Mouse (Mus musculus) regulatory T cell (primary cell): ENCODE results near the gene Mier3.

Experiments
- in situ Hi-C: fragments of 300-600 bp; cut with MboI, MseI; formaldehyde crosslinking; loops from one replicate; pipeline ENCODE4 v1.15.1; 2025; ENCODE audit warnings: high pct_unique_total_duplicates

Mier3 gene

GRCm38 (mm10) chr13:111680679-111681078, at the start of gene Mier3:
TSS of gene Mier3 (plus strand) at chr13:111680979.
- in situ Hi-C loops, result no loop called here

DNA sequence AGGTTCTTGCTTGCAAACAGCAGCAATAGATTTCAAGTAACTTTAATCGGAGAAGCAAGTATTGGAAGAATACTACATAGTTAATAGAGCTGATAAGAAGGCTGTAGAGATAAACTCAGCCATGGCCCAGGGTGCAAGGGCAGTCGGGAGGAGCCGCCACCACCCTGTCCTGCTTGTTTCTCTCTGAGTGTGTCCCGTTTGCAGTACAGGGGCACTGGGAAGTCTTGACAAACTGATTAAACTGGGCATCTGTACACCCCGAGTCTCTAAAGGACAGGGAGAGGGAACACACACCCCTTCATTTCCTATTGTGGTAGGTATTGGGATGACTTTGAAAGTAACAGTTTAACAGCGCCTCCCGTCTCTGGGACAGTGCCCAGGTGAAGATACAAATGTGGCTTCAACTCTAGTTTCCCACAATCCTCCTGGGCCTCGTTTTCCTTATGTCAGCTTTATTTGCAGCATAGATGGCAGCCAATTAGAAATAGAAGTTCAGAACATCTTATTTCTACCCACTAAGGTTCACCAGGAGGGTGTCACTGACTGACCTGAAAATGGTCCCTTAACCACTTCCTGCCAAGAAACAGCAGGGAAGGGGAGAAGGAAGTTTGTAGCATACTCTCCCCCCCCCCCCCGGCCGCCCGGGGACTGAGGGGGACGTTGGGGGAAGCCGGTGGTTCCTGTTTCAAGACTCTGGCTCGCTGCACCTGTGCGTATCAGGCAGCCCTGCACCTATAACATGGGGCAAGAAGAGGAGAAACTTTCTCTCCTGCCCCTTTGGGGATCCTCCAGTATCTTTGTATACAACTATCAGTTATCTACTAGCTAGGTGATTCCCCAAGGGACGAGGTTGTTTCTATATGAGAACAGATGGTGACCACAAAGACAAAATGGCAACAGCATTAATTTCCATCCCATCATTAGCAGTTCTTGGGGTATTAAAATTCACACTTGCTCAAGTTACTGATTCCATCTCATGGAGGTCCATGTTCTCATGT, 46.3 kb upstream of the Mier3 start:
- in situ Hi-C loops, result no loop called here

- in situ Hi-C loops, result no loop called here
These were observed 40.5 kb upstream of the Mier3 start for GRCm38 (mm10) chr13:111640319-111640718.

- in situ Hi-C loops, result no loop called here
These were observed 37.1 kb upstream of the Mier3 start for GRCm38 (mm10) chr13:111643636-111644035.

DNA sequence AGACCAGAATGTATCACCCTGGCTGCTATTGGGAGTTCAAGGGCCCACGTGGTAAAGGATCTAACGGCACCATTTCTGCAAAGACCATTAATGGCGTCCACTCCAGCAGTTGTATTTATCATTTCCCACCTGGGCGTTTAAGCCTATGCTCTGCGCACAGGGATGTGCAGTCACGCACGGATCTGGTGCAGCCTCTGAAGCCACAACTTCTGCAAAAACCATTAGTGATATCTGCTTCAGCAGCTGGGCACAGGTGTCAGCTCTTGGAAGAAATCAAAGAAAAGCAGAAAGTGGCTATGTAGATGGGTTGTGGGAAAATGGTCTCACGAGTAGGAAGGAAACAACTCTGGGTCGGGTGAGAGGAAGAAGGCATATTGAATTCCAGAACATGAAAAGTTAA, 34.6 kb upstream of the Mier3 start:
- in situ Hi-C loops, result no loop called here

- in situ Hi-C loops, result no loop called here
These were observed 33.5 kb upstream of the Mier3 start for GRCm38 (mm10) chr13:111647279-111647678.

DNA sequence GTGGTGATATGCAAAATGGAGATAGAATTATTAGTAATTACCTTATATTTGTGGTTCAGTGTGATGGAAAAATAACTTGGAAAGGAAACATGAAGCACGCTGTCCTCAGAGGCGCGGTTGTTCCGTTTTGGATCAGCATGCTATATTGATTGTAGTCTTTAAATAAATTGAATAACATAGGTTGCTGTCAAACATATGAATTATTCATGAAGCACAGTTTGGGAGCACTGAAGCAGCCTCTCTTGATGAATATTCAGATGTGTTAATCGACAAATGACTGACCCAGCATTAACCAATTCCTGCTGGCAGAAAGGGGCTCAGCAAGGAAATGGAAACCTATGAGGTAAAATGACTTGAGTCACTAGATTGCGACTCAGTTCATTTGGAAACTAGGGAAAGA, 29.8 kb upstream of the Mier3 start:
- in situ Hi-C loops, result no loop called here

DNA sequence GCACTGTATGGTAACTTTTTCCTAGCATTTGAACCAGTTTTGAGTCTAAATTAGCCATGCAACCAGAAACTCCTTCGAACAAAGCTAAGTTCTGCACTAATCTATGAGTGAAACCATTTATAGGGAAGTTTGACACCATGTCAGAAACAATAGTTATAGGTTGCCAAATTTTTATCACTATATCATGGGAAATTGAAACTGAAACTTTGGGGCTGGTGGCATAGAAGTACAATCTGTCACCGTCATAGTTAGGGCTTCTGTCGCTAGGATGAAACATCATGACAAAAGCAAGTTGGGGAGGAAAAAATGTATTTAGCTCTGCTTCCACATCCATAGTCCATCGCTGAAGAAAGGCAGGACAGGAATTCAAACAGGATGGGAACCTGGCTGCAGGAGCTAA, 25.5 kb upstream of the Mier3 start:
- in situ Hi-C loops, result no loop called here

DNA sequence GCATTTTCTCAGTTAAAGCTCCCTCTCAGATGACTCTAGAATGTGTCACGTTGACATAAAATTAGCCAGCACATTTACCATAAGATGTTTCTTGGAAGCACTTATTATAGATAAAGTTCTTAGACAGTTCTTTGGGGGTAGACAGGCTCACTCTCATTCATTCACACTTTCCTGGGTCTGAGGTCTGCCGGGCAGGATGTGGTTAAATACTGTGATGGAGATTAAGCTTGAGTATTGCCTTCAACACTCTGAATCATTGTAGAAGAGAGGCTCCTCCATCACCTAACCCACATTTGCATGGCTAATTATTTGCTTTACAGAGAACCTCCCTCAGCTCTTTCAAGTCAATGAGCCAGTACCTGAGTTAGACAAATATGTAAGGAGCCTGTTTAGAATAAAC, 24.9 kb upstream of the Mier3 start:
- in situ Hi-C loops, result no loop called here

DNA sequence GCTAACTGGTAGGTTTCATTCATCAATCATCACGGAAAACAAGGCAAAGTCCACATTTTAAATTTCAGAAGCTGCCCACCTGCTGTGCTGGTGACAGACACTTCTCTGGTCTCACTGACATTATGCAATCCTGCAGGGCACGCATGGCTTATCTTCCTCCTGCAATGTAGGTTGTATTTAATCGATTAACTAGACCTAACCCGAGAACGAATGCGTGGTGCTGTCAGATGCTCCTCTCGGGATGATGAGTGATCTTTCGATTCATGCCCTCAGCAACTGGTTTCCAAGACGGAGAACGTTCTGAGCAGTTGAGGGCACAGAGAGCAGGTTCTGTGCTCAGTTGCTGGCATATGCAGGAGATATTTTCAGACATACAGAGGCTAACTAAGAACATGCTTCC, 24.5 kb upstream of the Mier3 start:
- in situ Hi-C loops, result no loop called here

- in situ Hi-C loops, result no loop called here
These were observed 24.0 kb upstream of the Mier3 start for GRCm38 (mm10) chr13:111656769-111657168.

DNA sequence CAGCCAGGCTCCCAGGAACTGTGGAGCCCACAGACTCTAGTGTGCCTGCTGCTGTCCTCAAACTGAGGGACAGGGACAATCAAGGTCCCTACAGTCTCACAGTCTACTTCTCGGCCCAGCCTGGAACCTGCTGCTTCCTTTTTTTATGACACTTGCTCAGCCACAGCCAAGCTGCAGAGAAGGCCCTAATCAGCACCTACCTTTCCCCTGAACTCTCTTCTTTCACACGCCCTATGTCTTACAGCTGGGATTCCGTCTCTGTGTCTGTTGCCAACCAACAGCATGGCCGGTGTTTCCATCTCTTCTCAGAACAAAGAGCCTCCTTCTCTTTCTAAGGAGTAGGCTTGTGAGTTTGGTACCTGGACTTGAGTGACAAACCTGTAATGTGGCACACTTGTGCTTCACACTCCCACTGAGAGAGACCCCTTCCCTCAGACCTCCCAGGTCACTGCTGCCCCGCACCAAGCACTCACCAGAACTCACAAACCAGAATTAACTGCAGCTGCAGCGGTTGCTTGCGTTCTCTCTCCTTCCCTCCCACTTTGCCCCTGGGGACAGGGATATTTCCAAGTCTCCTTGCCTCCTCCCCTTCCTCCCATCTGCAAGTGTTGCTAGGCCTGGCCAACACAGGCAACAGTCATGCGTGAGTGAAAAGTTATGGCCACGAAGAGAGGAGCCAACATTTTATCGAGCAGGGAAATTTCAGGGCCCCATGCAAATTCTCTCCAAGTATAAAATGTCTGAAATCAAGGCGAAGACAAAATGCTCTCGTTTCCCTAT, 22.1 kb upstream of the Mier3 start:
- in situ Hi-C loops, result no loop called here

DNA sequence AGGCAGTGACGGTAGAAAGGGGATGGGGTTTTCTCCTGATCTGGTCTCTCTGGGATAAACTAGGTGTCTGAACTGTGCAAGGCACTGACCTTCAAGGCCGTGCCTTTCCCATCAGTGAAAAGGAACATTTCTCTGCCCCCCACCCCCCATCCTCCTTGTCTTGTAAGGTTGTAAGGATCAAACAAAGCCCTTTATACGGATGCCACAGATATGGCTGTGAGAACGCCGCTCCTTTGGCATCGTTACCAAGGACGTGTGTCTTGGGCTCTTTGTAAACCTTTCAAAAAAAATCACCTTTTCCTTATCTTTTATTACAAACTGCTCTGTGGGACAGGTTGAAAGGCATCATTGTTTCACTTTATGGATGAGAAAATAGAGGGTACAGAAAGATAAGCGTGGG, 21.3 kb upstream of the Mier3 start:
- in situ Hi-C loops, result no loop called here

DNA sequence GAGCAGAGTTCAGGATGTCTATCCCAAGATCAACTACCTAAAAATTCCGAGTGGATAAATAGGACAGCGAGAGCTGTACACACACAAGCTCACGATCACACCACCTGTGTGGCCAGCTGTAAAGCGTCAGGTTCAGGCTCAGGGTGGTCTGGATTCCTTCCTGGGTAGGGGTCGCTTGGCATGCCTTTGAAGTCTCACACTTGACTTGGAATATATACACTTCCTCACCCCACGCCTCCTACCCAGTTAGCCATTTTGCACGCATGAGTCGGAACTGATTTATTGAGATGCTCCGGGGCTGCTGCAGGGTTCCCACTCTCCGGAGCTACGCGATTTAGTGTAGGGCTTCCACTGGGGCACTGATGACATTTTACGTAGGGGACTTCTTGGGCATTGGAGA, 20.7 kb upstream of the Mier3 start:
- in situ Hi-C loops, result no loop called here

DNA sequence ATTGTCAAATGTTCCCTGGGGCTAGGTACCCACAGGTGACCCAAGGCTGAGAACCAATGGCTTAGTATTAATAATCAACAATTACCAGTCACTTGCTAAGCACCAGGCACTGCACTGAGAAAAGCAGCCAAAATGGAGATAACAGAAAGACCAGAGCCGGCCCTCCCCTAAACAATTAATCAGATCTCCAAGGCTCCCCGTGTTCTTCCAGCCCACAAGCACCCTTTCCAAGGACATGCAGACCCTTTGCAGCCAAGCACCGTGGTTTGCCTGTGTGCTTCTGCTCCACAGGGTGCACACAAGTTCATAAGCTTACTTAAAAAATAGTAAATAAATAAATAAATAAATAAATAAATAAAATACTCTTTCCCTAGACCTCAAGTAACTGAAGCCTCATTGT, 20.2 kb upstream of the Mier3 start:
- in situ Hi-C loops, result no loop called here

- in situ Hi-C loops, result no loop called here
These were observed 12.8 kb upstream of the Mier3 start for GRCm38 (mm10) chr13:111668016-111668415.

GRCm38 (mm10) chr13:111676841-111677240, 3.9 kb upstream of the Mier3 start:
- in situ Hi-C loops, result no loop called here

DNA sequence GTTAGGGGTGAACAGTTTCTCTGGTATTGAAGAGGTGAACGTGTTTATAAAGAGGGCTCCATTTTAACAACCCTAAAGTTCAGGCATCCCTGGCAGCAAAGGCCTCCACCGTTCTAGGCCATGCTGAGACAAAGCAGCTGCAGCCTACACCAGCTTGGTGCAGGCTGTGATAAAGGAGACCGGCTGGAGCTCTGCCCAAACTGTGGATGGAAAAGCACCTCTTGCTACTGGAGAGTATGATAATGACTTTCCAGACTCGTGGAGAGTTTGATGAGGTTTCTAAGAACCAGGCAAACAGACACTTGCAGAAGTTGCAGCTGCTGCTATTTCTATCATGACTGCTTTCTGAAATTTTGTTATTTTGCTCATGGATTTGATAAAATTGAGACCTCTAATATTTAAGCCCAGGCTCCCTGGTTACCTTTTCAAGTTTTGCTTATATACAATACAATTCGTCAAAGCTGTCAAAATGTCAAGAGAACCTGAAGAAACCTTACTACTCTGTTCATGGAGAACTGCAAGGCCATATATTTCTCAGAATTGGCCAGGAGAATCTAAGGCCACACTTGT, 3.4 kb downstream of the Mier3 start:
- in situ Hi-C loops, result no loop called here

DNA sequence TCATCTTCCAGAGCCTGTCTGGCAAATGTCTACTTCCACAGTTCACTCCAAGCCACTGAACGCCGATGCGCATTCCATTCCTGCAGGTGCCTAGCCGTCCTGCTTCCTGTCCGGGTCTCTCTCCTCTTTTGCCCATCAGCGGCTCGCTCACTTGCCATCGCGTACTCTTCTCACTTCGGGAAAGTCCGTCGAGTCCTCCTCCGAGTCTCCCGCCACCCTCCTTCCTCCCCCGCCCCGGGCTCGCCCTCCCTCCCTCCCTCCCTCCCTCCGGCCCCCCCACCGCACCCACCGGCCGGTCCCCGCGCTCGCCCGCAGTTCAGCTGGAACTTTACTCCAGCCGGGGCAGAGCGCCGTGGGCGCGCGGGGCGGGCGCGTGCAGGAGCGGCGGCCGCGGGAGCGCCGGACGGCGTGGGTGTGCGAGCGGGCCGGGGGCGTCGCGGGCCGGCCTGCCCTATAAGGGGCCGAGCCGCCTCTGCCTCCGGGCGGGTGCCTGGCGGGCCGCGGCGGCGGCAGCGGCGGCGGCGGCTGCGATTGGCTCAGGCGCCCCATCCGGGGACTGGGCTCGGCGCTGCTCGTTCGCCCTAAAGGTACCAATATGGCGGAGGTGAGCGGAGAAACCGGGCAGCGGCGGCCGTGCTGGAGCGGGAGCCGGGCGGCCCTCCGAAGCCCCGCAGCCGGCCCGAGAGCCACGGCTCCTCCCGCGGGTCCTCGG, 5.1 kb downstream of the Mier3 start:
- in situ Hi-C loops, result loop anchor here (5.0 kb wide), 1 partner anchor 41 kb away; no protein-coding TSS in a partner anchor

DNA sequence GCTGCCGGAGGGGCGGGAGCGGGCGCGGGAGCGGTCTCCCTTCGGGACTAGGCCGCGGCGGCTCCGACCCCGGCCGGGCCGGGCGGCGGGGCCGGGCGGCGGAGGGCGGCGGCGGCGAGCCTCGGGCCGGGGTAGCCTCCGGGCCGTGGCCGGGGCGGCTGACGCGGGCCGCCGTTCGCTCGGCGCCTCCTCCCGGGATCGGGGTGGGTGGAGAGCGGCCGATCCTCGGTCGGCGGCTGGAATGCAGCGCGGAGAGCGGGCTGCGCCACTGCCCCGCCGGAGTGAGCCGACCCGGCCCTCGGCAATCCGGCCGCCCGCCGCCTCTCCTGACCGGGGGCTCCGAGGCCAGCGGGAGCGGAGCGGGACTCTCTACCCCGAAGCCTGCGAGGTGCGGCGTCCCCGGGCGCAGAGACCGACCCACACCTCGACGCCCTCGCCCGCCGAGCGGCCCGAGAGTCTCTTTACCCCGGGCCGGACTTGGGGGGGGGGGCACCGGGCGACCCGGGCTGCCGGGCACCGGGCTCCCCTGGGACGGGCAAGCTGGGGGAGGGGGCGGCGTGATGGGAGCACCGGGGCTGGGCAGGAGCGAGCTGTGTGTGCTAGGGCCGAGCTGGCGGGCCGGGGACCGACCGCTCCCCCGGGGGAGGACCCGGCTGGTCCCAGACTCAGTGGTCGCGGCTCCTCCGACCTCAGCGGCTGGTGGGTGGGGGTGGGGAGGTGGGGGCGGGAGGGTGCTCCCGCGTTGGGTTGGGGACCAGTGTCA, 5.9 kb downstream of the Mier3 start:
- in situ Hi-C loops, result loop anchor here (5.0 kb wide), 1 partner anchor 41 kb away; no protein-coding TSS in a partner anchor

DNA sequence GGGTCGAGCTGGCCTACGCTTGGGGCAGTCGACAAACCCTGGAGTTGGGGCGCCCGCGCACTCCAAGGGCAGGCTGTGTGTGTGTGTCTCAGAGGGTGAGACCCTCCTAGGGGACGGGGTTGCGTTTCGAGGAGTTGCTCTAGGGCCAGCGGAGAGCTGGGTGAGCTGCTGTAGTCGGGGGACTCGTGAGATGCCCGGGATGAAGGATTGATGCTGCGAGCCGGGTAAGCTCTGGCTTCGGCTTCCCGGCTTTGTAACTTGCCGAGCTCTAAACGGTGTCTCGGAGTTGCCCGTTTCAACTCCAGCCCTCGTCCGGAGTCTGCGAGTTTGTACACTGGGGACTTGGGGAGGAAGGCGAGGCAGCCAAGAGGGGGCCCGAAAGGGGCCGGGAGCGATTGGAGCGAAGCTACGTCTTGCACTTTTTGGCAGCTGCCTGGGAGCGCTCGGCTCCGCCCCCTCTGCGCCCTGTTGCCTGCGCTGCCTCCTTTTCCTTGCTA, 6.6 kb downstream of the Mier3 start:
- in situ Hi-C loops, result loop anchor here (5.0 kb wide), 1 partner anchor 40 kb away; no protein-coding TSS in a partner anchor
